Mouse (Mus musculus) MEL (cell line): Measurements from ENCODE around the gene Amhr2.

Experiments used
- CTCF ChIP-seq, 3 experiments: IDR thresholded peaks in 2 of 3; conservative IDR thresholded peaks in 1 of 3; 2 replicates each; pipeline ENCODE4 v1.5.1; 2011 to 2012; ENCODE audit warnings: low read length in 3 of 3, low read depth in 2 of 3, mild to moderate bottlenecking in 2 of 3, improper control_type of control experiment in 1 of 3, inconsistent platforms in 1 of 3, mixed read lengths in 1 of 3, moderate library complexity in 1 of 3; ENCODE audit not compliant: control insufficient read depth in 1 of 3, insufficient read depth in 1 of 3, poor library complexity in 1 of 3, severe bottlenecking in 1 of 3
- E2F4 ChIP-seq: IDR thresholded peaks from 2 replicates; pipeline ENCODE4 v1.6.1; 2011; ENCODE audit warnings: low read depth, low read length, improper control_type of control experiment, borderline replicate concordance
- EP300 ChIP-seq, 2 experiments: IDR thresholded peaks; 2 replicates each; pipeline ENCODE4 v1.6.1; 2011; ENCODE audit warnings: improper control_type of control experiment in 2 of 2, low read length in 2 of 2, low read depth in 1 of 2, mild to moderate bottlenecking in 1 of 2
- GABPA ChIP-seq: IDR thresholded peaks from 2 replicates; pipeline ENCODE4 v1.6.1; 2012; ENCODE audit warnings: low read depth, mild to moderate bottlenecking, inconsistent platforms, low read length, improper control_type of control experiment, moderate library complexity
- POLR2A ChIP-seq, 2 experiments: IDR thresholded peaks; 2 replicates each; pipeline ENCODE4 v1.6.1; 2011 to 2012; ENCODE audit warnings: low read length in 2 of 2, mild to moderate bottlenecking in 2 of 2, control low read depth in 1 of 2, improper control_type of control experiment in 1 of 2, low read depth in 1 of 2, moderate library complexity in 1 of 2; ENCODE audit not compliant: control insufficient read depth in 1 of 2, insufficient read depth in 1 of 2, poor library complexity in 1 of 2
- SIN3A ChIP-seq: IDR thresholded peaks from 2 replicates; pipeline ENCODE4 v1.6.1; 2012; ENCODE audit warnings: low read length, improper control_type of control experiment, inconsistent platforms
- TAL1 ChIP-seq: IDR thresholded peaks from 2 replicates; pipeline ENCODE4 v1.6.1; 2012; ENCODE audit warnings: mild to moderate bottlenecking, inconsistent platforms, low read length, moderate library complexity, mixed read lengths
- TBP ChIP-seq: IDR thresholded peaks from 2 replicates; pipeline ENCODE4 v1.8.0; 2011; ENCODE audit warnings: low read depth, low read length, improper control_type of control experiment
- TCF12 ChIP-seq: IDR thresholded peaks from 2 replicates; pipeline ENCODE4 v1.6.1; 2014; ENCODE audit warnings: low read depth, mild to moderate bottlenecking, inconsistent platforms, low read length, improper control_type of control experiment, moderate library complexity
- UBTF ChIP-seq: IDR thresholded peaks from 2 replicates; pipeline ENCODE4 v1.6.1; 2012; ENCODE audit warnings: low read depth, mild to moderate bottlenecking, inconsistent platforms, low read length, improper control_type of control experiment, moderate library complexity, borderline replicate concordance; ENCODE audit not compliant: insufficient read depth
- USF1 ChIP-seq: IDR thresholded peaks from 2 replicates; pipeline ENCODE4 v1.6.1; 2014; ENCODE audit warnings: low read depth, mild to moderate bottlenecking, inconsistent platforms, low read length, improper control_type of control experiment, moderate library complexity
- ZMIZ1 ChIP-seq: IDR thresholded peaks from 2 replicates; pipeline ENCODE4 v1.6.1; 2012; ENCODE audit warnings: low read depth, mild to moderate bottlenecking, inconsistent platforms, low read length, improper control_type of control experiment, moderate library complexity

DNA sequence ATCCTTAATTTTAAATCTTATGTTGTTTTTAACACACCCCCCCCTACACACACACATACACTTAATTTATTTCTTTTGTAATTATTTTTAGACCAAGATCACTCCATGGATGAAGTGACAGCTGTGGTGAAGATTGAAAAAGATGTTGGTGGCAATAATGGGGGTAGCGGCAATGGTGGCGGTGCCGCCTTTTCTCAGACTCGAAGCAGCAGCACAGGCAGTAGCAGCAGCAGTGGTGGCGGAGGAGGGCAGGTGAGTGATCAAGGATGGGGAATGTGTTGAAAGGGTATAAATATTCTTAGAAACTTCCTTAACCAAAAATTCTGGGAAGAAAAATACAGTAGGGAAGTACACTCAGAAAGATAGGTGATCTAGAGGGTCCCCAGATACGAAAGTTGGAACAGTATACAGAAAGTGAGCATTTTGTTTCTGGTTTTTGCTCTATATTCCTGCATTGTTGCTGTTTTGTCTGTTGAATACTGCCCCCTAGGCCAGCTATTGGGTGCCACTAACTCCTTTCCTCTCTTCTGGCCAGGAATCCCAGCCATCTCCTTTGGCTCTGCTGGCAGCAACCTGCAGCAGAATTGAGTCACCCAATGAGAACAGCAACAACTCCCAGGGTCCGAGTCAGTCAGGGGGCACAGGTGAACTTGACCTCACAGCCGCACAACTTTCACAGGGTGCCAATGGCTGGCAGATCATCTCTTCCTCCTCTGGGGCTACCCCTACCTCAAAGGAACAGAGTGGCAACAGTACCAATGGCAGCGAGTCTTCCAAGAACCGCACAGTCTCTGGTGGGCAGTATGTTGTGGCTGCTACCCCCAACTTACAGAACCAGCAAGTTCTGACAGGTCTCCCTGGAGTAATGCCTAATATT lies 37.2 kb upstream of the Amhr2 start:
- TF ChIP-seq CTCF (IDR thresholded peaks at IDR 0.05 in 2 of 3, conservative IDR thresholded peaks at IDR 0.05 in 1 of 3; ENCODE audit: control insufficient read depth in 1 of 3, insufficient read depth in 1 of 3, low read depth in 2 of 3, low read length in 3 of 3, poor library complexity in 1 of 3, severe bottlenecking in 1 of 3) (peak in 2 of 3 experiments; percentile 16 to 18; a peak in 2 of 6 replicates), TBP (no peak), GABPA (no peak), SIN3A (no peak), EP300 (IDR thresholded peaks at IDR 0.05; ENCODE audit: low read depth in 1 of 2, low read length in 2 of 2) (no peak), USF1 (no peak), ZMIZ1 (no peak), TCF12 (no peak), POLR2A (IDR thresholded peaks at IDR 0.05; ENCODE audit: control insufficient read depth in 1 of 2, insufficient read depth in 1 of 2, low read depth in 1 of 2, low read length in 2 of 2, poor library complexity in 1 of 2) (no peak), E2F4 (no peak), UBTF (no peak), TAL1 (no peak)
